8 mouse cellular contexts compared by ENCODE assay signal in genomic region chr9:107278527-107279377, GRCm38 (mm10). TPM values are rescaled to one million over a fixed set of nuclear protein-coding genes. Genes with fewer than 3 reads are reported as not detected.
DNase-seq lines count a peak whose midpoint lies in the region; ATAC-seq lines count a peak whose summit lies in the region.

No protein-coding gene starts in this region.

- 37% methylated on average over 8 of the region's 8 CpGs for WGBS in hindbrain, embryonic 16.5 days
- 35% methylated on average over 8 of the region's 8 CpGs for WGBS in lung, embryonic 16.5 days

- H3K36me3 ChIP-seq in hindbrain, embryonic 16.5 days (ENCODE audit: control insufficient read depth, insufficient read depth, low read length), result no peaks in the 10 kb centered on the region
- H3K36me3 ChIP-seq in lung, embryonic 16.5 days (ENCODE audit: control insufficient read depth, insufficient read depth, low read length), result no peaks in the 10 kb centered on the region

- H3K9me3 ChIP-seq in hindbrain, embryonic 16.5 days (ENCODE audit: control insufficient read depth, low read length), result no peaks in the 10 kb centered on the region
- no peaks in the 10 kb centered on the region for H3K9me3 ChIP-seq in lung, embryonic 16.5 days (ENCODE audit: control insufficient read depth, low read length)

- no peak overlapping the region for H3K9ac ChIP-seq in hindbrain, embryonic 16.5 days (ENCODE audit: low read depth, low read length)
- no peak overlapping the region for H3K9ac ChIP-seq in lung, embryonic 16.5 days (ENCODE audit: low read length)

- H3K27me3 ChIP-seq in hindbrain, embryonic 16.5 days (replicated peaks; ENCODE audit: control insufficient read depth, insufficient read depth, low read length), result no peaks in the 10 kb centered on the region
- no peaks in the 10 kb centered on the region for H3K27me3 ChIP-seq in lung, embryonic 16.5 days (ENCODE audit: control insufficient read depth, insufficient read depth, low read depth, low read length)

- intact Hi-C loops in left cerebral cortex, postnatal 10 days (cut with DNase I), result loop anchor here (5.0 kb wide), 1 partner anchor 376 kb away; no protein-coding TSS in a partner anchor

- DNase-seq in left cerebral cortex, postnatal 10 days (ENCODE audit: extremely low spot score in 1 of 2, low spot score in 2 of 2), result peak; percentile 41 to 52
- DNase-seq in left cerebral cortex, adult 9 months (ENCODE audit: low spot score in 2 of 2), result no peak
- peak; percentile 95 for DNase-seq in MN1 (ENCODE audit: low spot score)
- DNase-seq in cerebellum, adult 9-11 months, result peak; percentile 83
- no peak for DNase-seq in embryo, embryonic 9.5 days (ENCODE audit: extremely low spot score)
- no peak for DNase-seq in left cerebral cortex, adult 11 months (ENCODE audit: low spot score)

- peaks cover 22% of the 10 kb centered on the region for H3K4me1 ChIP-seq in hindbrain, embryonic 16.5 days (ENCODE audit: control insufficient read depth, insufficient read depth, low read depth, low read length)
- H3K4me1 ChIP-seq in lung, embryonic 16.5 days (replicated peaks; ENCODE audit: control insufficient read depth, insufficient read depth, low read length), result peaks cover 18% of the 10 kb centered on the region

- ATAC-seq in hindbrain, embryonic 16.5 days, result peak; percentile 86
- ATAC-seq in lung, embryonic 16.5 days (ENCODE audit: low read depth), result peak; percentile 83

- H3K4me2 ChIP-seq in hindbrain, embryonic 16.5 days (ENCODE audit: low read length), result no peak overlapping the region
- H3K4me2 ChIP-seq in lung, embryonic 16.5 days (ENCODE audit: low read depth, low read length), result peak overlapping the region; percentile 24; the same call in 1 of the 2 replicates

- H3K27ac ChIP-seq in hindbrain, embryonic 16.5 days (ENCODE audit: low read depth, low read length), result no peak overlapping the region
- H3K27ac ChIP-seq in lung, embryonic 16.5 days (ENCODE audit: low read length), result peak overlapping the region; percentile 91

- H3K4me3 ChIP-seq in hindbrain, embryonic 16.5 days (ENCODE audit: low read length), result no peak overlapping the region
- no peak overlapping the region for H3K4me3 ChIP-seq in lung, embryonic 16.5 days (ENCODE audit: low read length)

RNA-seq across cellular contexts. Expression of gene Mapkapk3, which starts 10.9 kb away (rescaled TPM):
- 1 to 10 TPM; 1.9 to 2.7 TPM for total RNA-seq in left cerebral cortex, postnatal 10 days (2021)
- polyA plus RNA-seq in hindbrain, embryonic 16.5 days (2015; fragmentation: Nextera tagmentation; extraction: Ambion mirVana), result 3.2 TPM in 2 replicates
- 17.8 and 20.6 TPM in 2 replicates for polyA plus RNA-seq in lung, embryonic 16.5 days (2015; fragmentation: Nextera tagmentation; extraction: Ambion mirVana)

RNA-seq across cellular contexts. Expression of gene Cish, which starts 17.1 kb away (rescaled TPM):
- 10 to 100 TPM in 1 of 2 experiments, 1 to 10 TPM in 1; 9.4 to 11.8 TPM for total RNA-seq in left cerebral cortex, postnatal 10 days (2021)
- 10.9 and 13.7 TPM in 2 replicates for polyA plus RNA-seq in hindbrain, embryonic 16.5 days (2015; fragmentation: Nextera tagmentation; extraction: Ambion mirVana)
- 19.3 and 20.5 TPM in 2 replicates for polyA plus RNA-seq in lung, embryonic 16.5 days (2015; fragmentation: Nextera tagmentation; extraction: Ambion mirVana)

RNA-seq across cellular contexts. Expression of gene Dock3, which starts 47.0 kb away (rescaled TPM):
- total RNA-seq in left cerebral cortex, postnatal 10 days (2021), result 100 to 1,000 TPM; 168 to 173 TPM
- polyA plus RNA-seq in hindbrain, embryonic 16.5 days (2015; fragmentation: Nextera tagmentation; extraction: Ambion mirVana), result 14.4 and 15.7 TPM in 2 replicates
- polyA plus RNA-seq in lung, embryonic 16.5 days (2015; fragmentation: Nextera tagmentation; extraction: Ambion mirVana), result 0.19 and 0.23 TPM in 2 replicates

RNA-seq across cellular contexts. Expression of gene Hemk1, which starts 59.4 kb away (rescaled TPM):
- total RNA-seq in left cerebral cortex, postnatal 10 days (2021), result 10 to 100 TPM; 14.3 to 16.6 TPM
- polyA plus RNA-seq in hindbrain, embryonic 16.5 days (2015; fragmentation: Nextera tagmentation; extraction: Ambion mirVana), result 17.5 and 18.7 TPM in 2 replicates
- polyA plus RNA-seq in lung, embryonic 16.5 days (2015; fragmentation: Nextera tagmentation; extraction: Ambion mirVana), result 11.5 and 12.4 TPM in 2 replicates

Comparison
In these comparisons a context has a peak if more than half of its experiments do, and no peak if none do; other contexts are left out.
1. DNase-seq: peak in left cerebral cortex, postnatal 10 days (2 of 2), MN1 (single experiment) and cerebellum, adult 9-11 months (single experiment); none in left cerebral cortex, adult 9 months (0 of 2), embryo, embryonic 9.5 days (single experiment) and left cerebral cortex, adult 11 months (single experiment).
2. RNA of gene Dock3, which starts 47.0 kb away (polyA plus RNA-seq): 14.4 to 15.7 TPM in hindbrain, embryonic 16.5 days; 0.19 to 0.23 TPM in lung, embryonic 16.5 days; every median in the first group is over 10 times any median in the second.